Mouse (Mus musculus): ENCODE data around the gene Tfap2a.

- TF ChIP-seq POLR2A (IDR thresholded peaks at IDR 0.05; ENCODE audit: borderline replicate concordance, insufficient read depth, low read length) (no peak), CTCF (IDR thresholded peaks at IDR 0.05; ENCODE audit: borderline replicate concordance, insufficient read depth, low read depth, low read length) (no peak)
Measured at GRCm38 (mm10) chr13:40749603-40749905, 11.4 kb upstream of the Tfap2a start.

All from cerebellum, adult 2 months (tissue).